ENCODE assay signal across 8 mouse cellular contexts in the genomic region with DNA sequence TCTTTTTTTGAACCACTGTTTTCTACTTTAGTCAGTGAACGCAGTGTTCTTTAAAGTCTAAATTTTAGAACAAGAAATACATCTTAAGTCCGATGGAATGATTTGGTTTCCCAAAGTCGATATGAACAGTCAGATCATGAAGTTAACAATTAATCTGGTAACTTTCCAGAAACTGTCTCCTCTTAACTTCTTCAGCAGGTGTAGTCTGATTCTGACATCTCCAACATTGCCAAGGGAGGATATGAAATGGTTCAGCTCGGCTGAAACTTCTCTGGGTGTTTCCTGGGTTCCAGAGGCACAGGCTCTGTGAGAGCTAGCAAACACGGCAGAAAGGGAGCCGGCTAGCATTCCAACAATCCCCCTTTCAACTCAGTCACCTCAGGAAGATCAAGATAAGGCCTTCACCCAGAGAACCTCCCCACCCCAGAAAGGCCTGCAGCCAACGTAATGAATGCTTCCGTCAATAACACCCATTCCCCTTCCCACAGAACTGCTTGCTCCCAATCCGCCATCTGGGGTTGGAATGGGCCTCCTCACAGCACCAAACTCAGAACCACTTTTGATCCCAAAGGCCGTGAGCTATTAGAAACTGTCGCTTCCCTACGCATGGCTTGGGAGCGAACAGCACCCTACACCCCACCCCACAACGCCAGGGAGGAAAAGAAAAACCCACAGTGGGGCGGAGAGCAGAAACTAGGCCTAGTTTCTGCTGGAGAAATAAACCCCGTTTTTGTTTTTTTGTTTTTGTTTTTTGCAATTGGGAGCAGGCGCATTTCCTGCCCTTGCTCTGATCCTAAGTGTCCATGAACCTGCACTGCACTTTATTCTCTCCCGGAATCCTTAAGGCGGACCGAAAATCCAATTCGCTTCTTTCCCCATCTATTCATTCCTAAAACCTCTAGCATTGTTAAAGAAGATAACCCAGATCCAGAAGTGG. TPM values are rescaled to one million over a fixed set of nuclear protein-coding genes. Genes with fewer than 3 reads are reported as not detected.
DNase-seq lines count a peak whose midpoint lies in the region; ATAC-seq lines count a peak whose summit lies in the region.

No protein-coding gene starts in this region.

- peak overlapping the region; percentile 98 for H3K9ac ChIP-seq in hindbrain, embryonic 12.5 days
- H3K9ac ChIP-seq in limb, embryonic 12.5 days (replicated peaks) = peak overlapping the region; percentile 97
- H3K9ac ChIP-seq in midbrain, embryonic 15.5 days = peak overlapping the region; percentile 95

- peak overlapping the region; percentile 89 for H3K4me2 ChIP-seq in hindbrain, embryonic 12.5 days (replicated peaks)
- peak overlapping the region; percentile 88 for H3K4me2 ChIP-seq in limb, embryonic 12.5 days
- H3K4me2 ChIP-seq in midbrain, embryonic 15.5 days = peak overlapping the region; percentile 67

- peak; percentile 44 for ATAC-seq in erythroid progenitor cell, adult 5-6 weeks (replicated peaks; ENCODE audit: low FRiP score, poor library complexity, severe bottlenecking)
- ATAC-seq in hindbrain, embryonic 12.5 days (ENCODE audit: low FRiP score) = no peak
- ATAC-seq in limb, embryonic 12.5 days (ENCODE audit: insufficient number of reproducible peaks, insufficient read depth, low FRiP score, low TSS enrichment, low read depth) = no peak
- no peak for ATAC-seq in midbrain, embryonic 15.5 days (replicated peaks)

- H3K4me3 ChIP-seq in hindbrain, embryonic 12.5 days = peak overlapping the region; percentile 99
- H3K4me3 ChIP-seq in limb, embryonic 12.5 days (replicated peaks) = peak overlapping the region; percentile 93
- H3K4me3 ChIP-seq in midbrain, embryonic 15.5 days = peak overlapping the region; percentile 98

- intact Hi-C loops in left cerebral cortex, postnatal 4 days (cut with DNase I) = loop anchor here (10.0 kb wide), 1 partner anchor 291 kb away; a partner anchor contains a TSS

- no peaks in the 10 kb centered on the region for H3K27me3 ChIP-seq in hindbrain, embryonic 12.5 days
- no peaks in the 10 kb centered on the region for H3K27me3 ChIP-seq in limb, embryonic 12.5 days
- H3K27me3 ChIP-seq in midbrain, embryonic 15.5 days (replicated peaks) = no peaks in the 10 kb centered on the region

- peak overlapping the region; percentile 95 for H3K27ac ChIP-seq in hindbrain, embryonic 12.5 days
- H3K27ac ChIP-seq in limb, embryonic 12.5 days = peak overlapping the region; percentile 97
- peak overlapping the region; percentile 98 for H3K27ac ChIP-seq in midbrain, embryonic 15.5 days

- peak; percentile 6 for DNase-seq in left cerebral cortex, postnatal 4 days
- no peak for DNase-seq in left cerebral cortex, adult 11 months (ENCODE audit: low spot score)
- DNase-seq in adrenal gland, postnatal 36 days = peak; percentile 14 to 41
- DNase-seq in thymus, postnatal 0 days (ENCODE audit: low spot score) = peak; percentile 13

- H3K4me1 ChIP-seq in hindbrain, embryonic 12.5 days = peaks cover 8% of the 10 kb centered on the region
- peaks cover 8% of the 10 kb centered on the region for H3K4me1 ChIP-seq in limb, embryonic 12.5 days (replicated peaks)
- peaks cover 18% of the 10 kb centered on the region for H3K4me1 ChIP-seq in midbrain, embryonic 15.5 days

- no peaks in the 10 kb centered on the region for H3K9me3 ChIP-seq in hindbrain, embryonic 12.5 days (replicated peaks)
- H3K9me3 ChIP-seq in limb, embryonic 12.5 days = no peaks in the 10 kb centered on the region
- H3K9me3 ChIP-seq in midbrain, embryonic 15.5 days = no peaks in the 10 kb centered on the region

- no peaks in the 10 kb centered on the region for H3K36me3 ChIP-seq in hindbrain, embryonic 12.5 days
- H3K36me3 ChIP-seq in limb, embryonic 12.5 days = peaks cover 5% of the 10 kb centered on the region; the same call in 1 of the 2 replicates
- no peaks in the 10 kb centered on the region for H3K36me3 ChIP-seq in midbrain, embryonic 15.5 days (replicated peaks)

- WGBS in hindbrain, embryonic 12.5 days = 12% methylated on average over 21 of the region's 21 CpGs
- WGBS in limb, embryonic 12.5 days = 12% methylated on average over 21 of the region's 21 CpGs
- 10% methylated on average over 21 of the region's 21 CpGs for WGBS in midbrain, embryonic 15.5 days

RNA-seq across cellular contexts. Expression of a gene that starts 1.3 kb away (rescaled TPM):
- 10 to 100 TPM; 44.0 to 44.3 TPM for total RNA-seq in left cerebral cortex, postnatal 4 days (2021)
- 10 to 100 TPM; 57.7 to 70.4 TPM for total RNA-seq in adrenal gland, postnatal 36 days (2021)
- total RNA-seq in erythroid progenitor cell, adult 5-6 weeks (2015; ENCODE audit: low replicate concordance) = 20.5 and 23.4 TPM in 2 replicates
- total RNA-seq in erythroid progenitor cell, adult 5-6 weeks (2017; ENCODE audit: low replicate concordance) = 14.8 and 15.4 TPM in 2 replicates
- polyA plus RNA-seq in hindbrain, embryonic 12.5 days (2016; fragmentation: Nextera tagmentation; extraction: Ambion mirVana) = 78.9 and 82.3 TPM in 2 replicates
- 79.7 and 80.7 TPM in 2 replicates for polyA plus RNA-seq in limb, embryonic 12.5 days (2016; fragmentation: Nextera tagmentation; extraction: Ambion mirVana)
- 65.6 and 69.7 TPM in 2 replicates for polyA plus RNA-seq in midbrain, embryonic 15.5 days (2015; fragmentation: Nextera tagmentation; extraction: Ambion mirVana)
- polyA plus RNA-seq in thymus, postnatal 0 days (2015; fragmentation: Nextera tagmentation; extraction: Ambion mirVana) = 41.3 and 50.7 TPM in 2 replicates
